Mouse (Mus musculus) stomach, postnatal 0 days (tissue): ENCODE results near the gene Arv1.

Experiments used
- CTCF ChIP-seq: IDR thresholded peaks from 2 replicates; pipeline ENCODE4 v1.5.1; 2016; ENCODE audit warnings: antibody characterized with exemption, low read depth, mild to moderate bottlenecking, moderate library complexity
- EP300 ChIP-seq: optimal IDR thresholded peaks from 2 replicates; pipeline ENCODE3; 2016; ENCODE audit warnings: antibody characterized with exemption

DNA sequence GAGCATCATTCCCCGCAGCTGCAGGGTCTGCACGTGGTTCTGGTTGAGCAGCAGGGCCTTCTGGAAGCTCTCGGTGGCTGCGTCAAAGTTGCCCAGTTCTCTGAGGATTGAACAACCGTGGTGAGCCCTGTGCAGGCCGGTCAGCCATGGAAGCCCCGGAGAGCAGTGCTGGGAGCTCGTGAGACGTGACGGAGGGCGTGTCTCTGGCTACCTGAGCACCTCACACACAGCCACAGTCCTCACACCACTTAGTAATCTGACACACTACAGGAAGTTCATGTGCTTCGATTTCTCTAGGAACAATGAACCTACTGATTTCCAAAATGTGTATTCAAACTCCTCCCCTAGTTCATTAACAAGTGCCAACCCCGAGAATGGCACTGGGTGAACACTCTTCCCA lies 33.0 kb upstream of the Arv1 start:
- TF ChIP-seq CTCF (no peak), EP300 (no peak)
